Mouse (Mus musculus): ENCODE measurements around the gene Rbm38.

DNA sequence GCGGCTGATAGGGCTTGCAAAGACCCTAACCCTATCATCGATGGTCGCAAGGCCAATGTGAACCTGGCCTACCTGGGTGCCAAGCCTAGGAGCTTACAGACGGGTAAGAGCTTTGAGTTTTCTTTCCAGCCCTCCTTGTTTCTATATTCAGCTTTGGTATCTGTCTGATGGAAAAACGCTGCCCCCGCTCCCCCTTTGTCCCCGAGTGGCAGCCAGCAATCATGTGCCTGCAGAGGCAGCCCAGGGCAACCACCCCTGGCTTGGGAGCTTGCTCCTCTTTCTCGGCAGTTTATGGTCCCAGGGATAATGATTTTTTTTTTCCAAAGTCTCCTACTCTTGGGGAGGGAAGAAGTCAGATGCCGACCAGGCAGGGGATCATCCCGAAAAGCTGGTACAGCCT is 2.5 kb downstream of the Rbm38 start:
- no peak for TF ChIP-seq POLR2A (IDR thresholded peaks at IDR 0.05; ENCODE audit: borderline replicate concordance, extremely low read depth, low read depth, low read length)
- TF ChIP-seq CTCF (IDR thresholded peaks at IDR 0.05; ENCODE audit: insufficient read depth, low read length) = no peak
